Mouse (Mus musculus) heart, adult 2 months (tissue): ENCODE results near the gene Gm28729.

Experiments
- CTCF ChIP-seq: fragments of 200-600 bp; IDR thresholded peaks from 2 replicates; pipeline ENCODE4 v1.8.1; 2022; ENCODE audit warnings: antibody characterized with exemption, mild to moderate bottlenecking, moderate library complexity
- EP300 ChIP-seq: fragments of 200-500 bp; IDR thresholded peaks from 2 replicates; pipeline ENCODE4 v1.6.1; 2011; ENCODE audit warnings: low read depth, low read length, control low read depth; ENCODE audit not compliant: insufficient read depth

DNA sequence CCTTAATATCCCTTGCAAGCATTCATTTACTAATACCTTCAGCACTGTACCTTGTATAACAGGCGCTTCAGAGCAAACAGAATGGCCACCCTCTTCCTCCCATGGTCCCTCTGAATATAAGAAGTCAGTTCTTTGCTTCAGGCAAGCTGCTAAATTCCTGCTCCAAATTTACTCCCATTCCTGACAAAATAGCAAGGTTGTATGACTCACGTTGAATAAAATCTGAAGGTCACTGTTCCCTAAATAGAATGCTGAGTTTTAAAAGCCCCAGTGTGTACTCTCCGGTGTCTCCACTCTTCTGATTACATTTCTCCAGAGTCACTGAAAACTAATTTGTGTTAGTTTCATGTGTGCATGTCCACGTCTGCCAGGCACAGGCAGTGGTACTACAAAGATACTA lies 79.7 kb downstream of the Gm28729 start:
- no peak for TF ChIP-seq EP300
- no peak for TF ChIP-seq CTCF
